Mouse (Mus musculus): ENCODE measurements at regions not wholly inside any gene's neighbourhood (a gene's known extent, or its start where the extent isn't known, plus 50 kb on each side); places are given as distances from the start of the nearest gene placed in this dataset.

GRCm38 (mm10) chr12:9118576-9118975, 88.8 kb downstream of the Ttc32 start:
- Histone ChIP-seq H3K4me3 (ENCODE audit: low read length) (no peak overlapping the region), H3K9ac (replicated peaks; ENCODE audit: low read length) (no peak overlapping the region), H3K4me1 (ENCODE audit: insufficient read depth, low read length) (no peaks in the 10 kb centered on the region), H3K27ac (no peak overlapping the region), H3K9me3 (ENCODE audit: low read length) (no peaks in the 10 kb centered on the region), H3K4me2 (ENCODE audit: low read depth, low read length) (no peak overlapping the region), H3K36me3 (ENCODE audit: insufficient read depth, low read length) (no peaks in the 10 kb centered on the region), H3K27me3 (ENCODE audit: insufficient read depth, low read length) (no peaks in the 10 kb centered on the region)
- no peak for ATAC-seq
- 19% methylated on average over 2 of the region's 2 CpGs for WGBS
- TF ChIP-seq CTCF (IDR thresholded peaks at IDR 0.05; ENCODE audit: low read depth): no peak
- DNase-seq (ENCODE audit: low spot score): no peak

DNA sequence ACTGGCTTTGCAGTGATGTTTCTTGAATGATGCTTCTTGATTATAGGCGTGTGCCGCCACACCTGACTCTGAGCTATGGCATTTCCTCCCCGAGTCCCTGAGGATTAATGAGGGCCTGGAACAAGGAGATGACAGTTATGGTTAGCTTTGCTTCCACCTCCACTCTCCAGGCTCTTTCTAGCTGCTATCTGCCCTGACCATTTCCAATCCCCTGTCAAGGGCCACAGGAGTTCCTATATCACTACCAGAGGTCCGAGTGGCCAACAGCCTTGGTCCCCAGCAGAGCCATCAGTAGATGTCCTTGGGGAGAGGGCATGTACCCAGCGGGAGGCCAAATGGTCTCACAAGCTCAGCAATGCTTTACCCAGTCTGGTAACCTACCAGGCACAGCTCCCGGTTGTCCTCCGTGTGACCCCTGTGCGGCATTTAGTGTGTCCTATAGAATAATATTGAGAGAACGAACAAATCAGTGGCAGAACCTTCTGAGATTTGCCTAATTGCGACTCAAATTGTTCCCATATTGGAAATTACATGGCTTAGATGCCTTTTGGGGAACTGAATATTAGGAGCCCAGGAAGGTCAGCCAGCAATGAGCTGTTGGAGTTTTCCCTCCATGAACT, 98.2 kb downstream of the Ttc32 start:
- DNase-seq (ENCODE audit: low spot score): no peak
- Histone ChIP-seq H3K36me3 (ENCODE audit: insufficient read depth, low read length) (no peaks in the 10 kb centered on the region), H3K4me3 (ENCODE audit: low read length) (no peak overlapping the region), H3K9me3 (ENCODE audit: low read length) (no peaks in the 10 kb centered on the region), H3K27ac (no peak overlapping the region), H3K27me3 (ENCODE audit: insufficient read depth, low read length) (no peaks in the 10 kb centered on the region), H3K4me2 (ENCODE audit: low read depth, low read length) (no peak overlapping the region), H3K4me1 (ENCODE audit: insufficient read depth, low read length) (peaks cover 9% of the 10 kb centered on the region; the same call in 1 of the 2 replicates), H3K9ac (replicated peaks; ENCODE audit: low read length) (no peak overlapping the region)
- TF ChIP-seq CTCF (IDR thresholded peaks at IDR 0.05; ENCODE audit: low read depth): no peak
- ATAC-seq: no peak
- 86% methylated on average over 10 of the region's 10 CpGs for WGBS

GRCm38 (mm10) chr12:9128581-9129275, 98.9 kb downstream of the Ttc32 start:
- Histone ChIP-seq H3K9ac (replicated peaks; ENCODE audit: low read length) (no peak overlapping the region), H3K4me1 (ENCODE audit: insufficient read depth, low read length) (peaks cover 10% of the 10 kb centered on the region; the same call in 1 of the 2 replicates), H3K4me3 (ENCODE audit: low read length) (no peak overlapping the region), H3K27me3 (ENCODE audit: insufficient read depth, low read length) (no peaks in the 10 kb centered on the region), H3K27ac (no peak overlapping the region), H3K36me3 (ENCODE audit: insufficient read depth, low read length) (no peaks in the 10 kb centered on the region), H3K9me3 (ENCODE audit: low read length) (no peaks in the 10 kb centered on the region), H3K4me2 (ENCODE audit: low read depth, low read length) (no peak overlapping the region)
- TF ChIP-seq CTCF (IDR thresholded peaks at IDR 0.05; ENCODE audit: low read depth): no peak
- no peak for DNase-seq (ENCODE audit: low spot score)
- WGBS: 69% methylated on average over 6 of the region's 6 CpGs
- no peak for ATAC-seq

DNA sequence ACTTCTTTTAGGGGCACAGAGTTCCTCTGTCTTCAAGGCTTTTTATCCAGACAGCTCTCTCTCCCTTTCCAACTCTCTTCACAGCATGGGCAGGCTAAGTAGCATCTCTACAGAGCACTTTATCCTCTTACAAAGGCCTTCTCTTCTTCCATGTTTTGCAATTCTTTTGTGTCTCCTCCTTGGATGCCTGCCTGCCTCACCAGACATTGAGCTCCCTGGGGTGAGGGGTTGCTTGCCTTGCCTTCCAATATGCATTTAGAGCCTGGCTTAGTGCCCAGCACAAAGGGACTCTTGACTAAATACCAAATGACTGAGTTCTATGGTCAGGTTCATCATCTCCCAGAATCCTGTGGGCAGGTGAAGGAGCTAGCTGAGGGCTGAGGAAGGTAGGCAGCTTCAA, 102.8 kb downstream of the Ttc32 start:
- Histone ChIP-seq H3K36me3 (ENCODE audit: insufficient read depth, low read length) (no peaks in the 10 kb centered on the region), H3K4me1 (ENCODE audit: insufficient read depth, low read length) (peaks cover 10% of the 10 kb centered on the region; the same call in 1 of the 2 replicates), H3K4me3 (ENCODE audit: low read length) (no peak overlapping the region), H3K4me2 (ENCODE audit: low read depth, low read length) (no peak overlapping the region), H3K27me3 (ENCODE audit: insufficient read depth, low read length) (no peaks in the 10 kb centered on the region), H3K27ac (no peak overlapping the region), H3K9ac (replicated peaks; ENCODE audit: low read length) (no peak overlapping the region), H3K9me3 (ENCODE audit: low read length) (no peaks in the 10 kb centered on the region)
- peak; percentile 25 for DNase-seq (ENCODE audit: low spot score)
- ATAC-seq: no peak
- TF ChIP-seq CTCF (IDR thresholded peaks at IDR 0.05; ENCODE audit: low read depth): no peak

DNA sequence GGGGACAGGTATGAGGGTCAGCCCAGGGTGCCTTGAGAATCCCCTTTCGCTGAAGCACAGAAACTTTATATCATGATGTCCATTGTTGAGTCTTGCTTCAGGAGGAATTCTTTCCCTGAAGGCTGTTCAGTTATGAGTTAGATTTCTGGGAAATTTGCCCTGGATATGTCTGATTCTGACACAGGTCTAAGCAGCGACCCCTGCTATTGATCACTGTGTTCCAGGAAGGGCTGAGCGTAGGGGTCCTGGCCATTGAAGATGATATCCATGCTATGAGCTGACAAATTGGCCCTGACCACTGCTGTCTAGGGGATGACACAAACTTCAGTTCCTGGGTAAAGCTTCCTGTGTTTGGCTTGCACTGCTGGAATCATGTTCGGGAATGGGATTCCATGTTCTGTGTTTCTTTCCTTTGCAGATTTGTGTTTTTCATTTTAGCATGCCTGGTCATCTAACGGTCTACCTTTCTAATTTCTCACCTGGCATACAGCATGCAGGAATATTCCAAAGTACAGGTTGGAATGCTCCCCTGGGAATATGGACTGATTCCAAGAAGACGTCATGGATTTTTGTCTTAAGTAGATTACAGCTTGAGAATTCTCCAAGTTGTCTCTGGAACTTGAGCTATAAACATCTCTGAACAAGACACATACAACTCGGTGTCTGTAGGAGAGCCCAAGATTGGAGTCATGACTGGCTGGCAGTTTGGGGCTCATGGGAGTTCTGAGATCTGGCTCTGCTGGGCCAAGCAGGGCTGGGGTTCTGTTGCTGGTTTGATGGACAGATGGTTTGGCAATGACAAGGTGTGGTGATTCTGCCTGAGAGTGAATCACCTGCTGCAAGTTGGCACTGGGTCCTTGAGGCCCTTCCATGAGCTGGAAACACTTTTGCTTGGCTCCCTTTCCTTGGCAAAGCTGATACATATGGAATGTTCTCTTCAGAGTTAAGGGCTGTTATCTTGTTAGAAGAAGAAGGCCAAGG, 104.4 kb downstream of the Ttc32 start:
- ATAC-seq: no peak
- Histone ChIP-seq H3K4me3 (ENCODE audit: low read length) (no peak overlapping the region), H3K9me3 (ENCODE audit: low read length) (no peaks in the 10 kb centered on the region), H3K4me1 (ENCODE audit: insufficient read depth, low read length) (peaks cover 10% of the 10 kb centered on the region; the same call in 1 of the 2 replicates), H3K36me3 (ENCODE audit: insufficient read depth, low read length) (no peaks in the 10 kb centered on the region), H3K27me3 (ENCODE audit: insufficient read depth, low read length) (no peaks in the 10 kb centered on the region), H3K4me2 (ENCODE audit: low read depth, low read length) (no peak overlapping the region), H3K27ac (no peak overlapping the region), H3K9ac (replicated peaks; ENCODE audit: low read length) (no peak overlapping the region)
- 80% methylated on average over 7 of the region's 7 CpGs for WGBS
- DNase-seq (ENCODE audit: low spot score): no peak
- TF ChIP-seq CTCF (IDR thresholded peaks at IDR 0.05; ENCODE audit: low read depth): no peak

GRCm38 (mm10) chr12:9151001-9151400, 121.2 kb downstream of the Ttc32 start:
- Histone ChIP-seq H3K9ac (replicated peaks; ENCODE audit: low read length) (no peak overlapping the region), H3K9me3 (ENCODE audit: low read length) (no peaks in the 10 kb centered on the region), H3K36me3 (ENCODE audit: insufficient read depth, low read length) (no peaks in the 10 kb centered on the region), H3K27me3 (ENCODE audit: insufficient read depth, low read length) (no peaks in the 10 kb centered on the region), H3K4me2 (ENCODE audit: low read depth, low read length) (no peak overlapping the region), H3K4me1 (ENCODE audit: insufficient read depth, low read length) (no peaks in the 10 kb centered on the region), H3K27ac (no peak overlapping the region), H3K4me3 (ENCODE audit: low read length) (no peak overlapping the region)
- no peak for ATAC-seq
- no peak for DNase-seq (ENCODE audit: low spot score)
- TF ChIP-seq CTCF (IDR thresholded peaks at IDR 0.05; ENCODE audit: low read depth): no peak

Data from hindbrain, postnatal 0 days (tissue).